ENCODE assay signal across 8 mouse cellular contexts in the genomic region with DNA sequence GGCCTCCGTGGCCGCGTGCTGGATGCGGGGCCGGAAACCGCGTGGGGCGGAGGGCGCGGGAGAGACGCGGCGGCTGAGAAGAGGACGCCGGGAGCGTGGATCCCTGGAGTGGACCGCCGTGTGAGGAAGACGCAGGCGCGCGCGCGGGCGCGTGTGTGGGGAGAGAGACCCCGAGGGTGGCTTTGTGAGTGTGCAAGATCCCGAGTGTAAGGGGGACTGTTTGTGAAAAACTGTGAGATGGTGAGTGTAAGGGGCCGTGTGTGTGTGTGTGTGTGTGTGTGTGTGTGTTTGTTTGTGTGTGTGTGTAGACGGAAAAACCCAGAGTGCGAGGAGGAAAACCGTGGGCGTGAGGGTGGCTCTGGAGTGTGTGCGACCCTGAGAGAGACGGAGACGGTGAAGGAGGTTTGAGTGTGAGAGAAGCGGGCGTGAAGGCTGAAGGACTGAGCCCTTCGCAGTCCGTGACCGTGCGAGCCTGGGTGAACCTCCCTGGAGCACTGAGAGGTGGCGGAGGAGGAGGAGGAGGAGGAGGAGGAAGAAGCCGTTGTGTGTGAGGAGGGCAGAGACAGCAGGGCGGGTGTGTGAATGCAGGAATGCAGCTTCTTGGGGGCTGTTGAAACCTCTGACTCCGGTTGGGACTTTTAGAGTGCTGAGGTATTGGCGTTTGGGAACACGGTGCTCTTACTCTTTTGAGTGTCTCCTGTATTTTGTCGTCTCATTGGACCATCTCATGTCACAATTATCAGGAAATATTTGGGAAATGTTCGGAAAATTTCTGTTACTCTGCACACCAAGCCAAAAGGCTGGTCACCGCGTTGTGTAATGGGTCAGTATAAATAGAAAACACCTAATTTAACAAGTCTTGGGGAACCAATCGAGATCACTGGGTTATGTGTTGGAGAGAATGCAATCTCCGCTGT. TPM values are rescaled to one million over a fixed set of nuclear protein-coding genes. Genes with fewer than 3 reads are reported as not detected.
DNase-seq lines count a peak whose midpoint lies in the region; TF ChIP-seq lines count a peak whose summit lies in the region.

No protein-coding gene starts in this region.

- H3K36me3 ChIP-seq in MEL (ENCODE audit: control insufficient read depth in 1 of 2, insufficient read depth in 2 of 2, low read length in 2 of 2), result peaks cover 6 to 26% of the 10 kb centered on the region in 2 experiments
- peaks cover 6% of the 10 kb centered on the region for H3K36me3 ChIP-seq in heart, embryonic 10.5 days

- no peaks in the 10 kb centered on the region for H3K9me3 ChIP-seq in MEL (replicated peaks; ENCODE audit: insufficient read depth, low read length)
- H3K9me3 ChIP-seq in heart, embryonic 10.5 days, result no peaks in the 10 kb centered on the region

- peak overlapping the region; percentile 76 for H3K9ac ChIP-seq in MEL (ENCODE audit: control insufficient read depth, low read depth, low read length, poor library complexity, severe bottlenecking)

- no peak for TF ChIP-seq POLR2A in MEL (IDR thresholded peaks at IDR 0.05; ENCODE audit: control insufficient read depth in 1 of 2, insufficient read depth in 1 of 2, low read depth in 1 of 2, low read length in 2 of 2, poor library complexity in 1 of 2)

- TF ChIP-seq CTCF in MEL (IDR thresholded peaks at IDR 0.05 in 2 of 3, conservative IDR thresholded peaks at IDR 0.05 in 1 of 3; ENCODE audit: control insufficient read depth in 1 of 3, insufficient read depth in 1 of 3, low read depth in 2 of 3, low read length in 3 of 3, poor library complexity in 1 of 3, severe bottlenecking in 1 of 3), result no peak

- peak overlapping the region; percentile 54 for H3K27ac ChIP-seq in MEL (ENCODE audit: control insufficient read depth, low read depth, low read length)
- H3K27ac ChIP-seq in heart, embryonic 10.5 days, result peak overlapping the region; percentile 99

- DNase-seq in A20 (ENCODE audit: low read depth, low spot score), result peak; percentile 70
- DNase-seq in MEL (ENCODE audit: low read depth, low spot score), result peak; percentile 67
- DNase-seq in embryo, embryonic 11 days, result peak; percentile 75
- peak; percentile 85 for DNase-seq in heart, embryonic 10.5 days (ENCODE audit: low spot score)
- DNase-seq in kidney, postnatal 4 days, result peak; percentile 53 to 64
- peak; percentile 47 for DNase-seq in lung, postnatal 14 days
- peak; percentile 46 for DNase-seq in ovary, postnatal 36 days (ENCODE audit: low spot score)
- DNase-seq in yolk sac, embryonic 10.5 days (ENCODE audit: low spot score), result peak; percentile 62

- 1% methylated on average over 53 of the region's 54 CpGs for WGBS in heart, embryonic 10.5 days

- H3K27me3 ChIP-seq in MEL (ENCODE audit: control insufficient read depth in 1 of 2, insufficient read depth in 2 of 2, low read length in 2 of 2), result no peaks in the 10 kb centered on the region
- H3K27me3 ChIP-seq in heart, embryonic 10.5 days (ENCODE audit: insufficient read depth, poor library complexity, severe bottlenecking), result no peaks in the 10 kb centered on the region

- H3K4me3 ChIP-seq in MEL (ENCODE audit: control insufficient read depth in 1 of 2, insufficient read depth in 1 of 2, low read depth in 2 of 2, low read length in 2 of 2), result peak overlapping the region; percentile 63 to 84
- peak overlapping the region; percentile 98 for H3K4me3 ChIP-seq in heart, embryonic 10.5 days

- peaks cover 24% of the 10 kb centered on the region for H3K79me2 ChIP-seq in MEL (ENCODE audit: control insufficient read depth, insufficient read depth, low read length, poor library complexity)

- TF ChIP-seq RAD21 in MEL (IDR thresholded peaks at IDR 0.05; ENCODE audit: low read depth, low read length), result no peak

- peak in 1 of 2 experiments; percentile 9; a peak in 1 of 4 replicates for TF ChIP-seq EP300 in MEL (IDR thresholded peaks at IDR 0.05; ENCODE audit: low read depth in 1 of 2, low read length in 2 of 2)

- peaks cover 9 to 26% of the 10 kb centered on the region in 2 experiments for H3K4me1 ChIP-seq in MEL (ENCODE audit: control insufficient read depth in 1 of 2, insufficient read depth in 2 of 2, low read length in 2 of 2)
- peaks cover 24% of the 10 kb centered on the region; the same call in 1 of the 2 replicates for H3K4me1 ChIP-seq in heart, embryonic 10.5 days

TF ChIP-seq in MEL, 35 proteins besides CTCF, POLR2A, EP300 and RAD21:
- TF ChIP-seq ZC3H11A (IDR thresholded peaks at IDR 0.05; ENCODE audit: low read depth, low read length) (no peak), CHD1 (IDR thresholded peaks at IDR 0.05; ENCODE audit: low read depth, low read length) (no peak), CHD2 (IDR thresholded peaks at IDR 0.05; ENCODE audit: low read length) (no peak), NELFE (IDR thresholded peaks at IDR 0.05; ENCODE audit: low read depth, low read length) (no peak), GABPA (IDR thresholded peaks at IDR 0.05; ENCODE audit: low read depth, low read length) (no peak), BHLHE40 (IDR thresholded peaks at IDR 0.05; ENCODE audit: borderline replicate concordance, low read depth, low read length) (no peak), MYC (IDR thresholded peaks at IDR 0.05; ENCODE audit: low read depth, low read length) (0 out of 2 replicates have a peak, but pooled peaks have one; percentile 8), SIN3A (IDR thresholded peaks at IDR 0.05; ENCODE audit: low read length) (no peak; the same call in 1 of the 2 replicates), POLR2AphosphoS5 (IDR thresholded peaks at IDR 0.05; ENCODE audit: borderline replicate concordance, low read depth, low read length) (no peak), MXI1 (IDR thresholded peaks at IDR 0.05; ENCODE audit: low read depth, low read length) (no peak; the same call in 1 of the 2 replicates), MAX (IDR thresholded peaks at IDR 0.05; ENCODE audit: low read length) (peak; percentile 40)
TF ChIP-seq in MEL: peak in this region for 2.

RNA-seq across cellular contexts. Expression of a gene that starts 0.6 kb away (rescaled TPM):
- 26.2 and 34.4 TPM in 2 replicates for total RNA-seq in MEL (2012; rRNA removed)
- polyA plus RNA-seq in MEL (2012; ENCODE audit: insufficient read depth in 1 of 2, insufficient read length in 2 of 2, low read depth in 1 of 2, low replicate concordance in 2 of 2, missing spikeins in 1 of 2), result 10 to 100 TPM in 1 of 2 experiments, not detected in 1; 48.2 TPM
- 47.3 and 67.8 TPM in 2 replicates for polyA plus RNA-seq in heart, embryonic 10.5 days (2016; fragmentation: Nextera tagmentation; extraction: Ambion mirVana)

RNA-seq across cellular contexts. Expression of a gene that starts 19.1 kb away (rescaled TPM):
- 4.0 and 6.2 TPM in 2 replicates for total RNA-seq in MEL (2012; rRNA removed)
- polyA plus RNA-seq in MEL (2012; ENCODE audit: insufficient read depth in 1 of 2, insufficient read length in 2 of 2, low read depth in 1 of 2, low replicate concordance in 2 of 2, missing spikeins in 1 of 2), result 1 to 10 TPM in 1 of 2 experiments, not detected in 1; 9.4 TPM
- 10.6 and 13.6 TPM in 2 replicates for polyA plus RNA-seq in heart, embryonic 10.5 days (2016; fragmentation: Nextera tagmentation; extraction: Ambion mirVana)

RNA-seq across cellular contexts. Expression of a gene that starts 32.5 kb away (rescaled TPM):
- 1.3 and 2.3 TPM in 2 replicates for total RNA-seq in MEL (2012; rRNA removed)
- 1 to 10 TPM in 1 of 2 experiments, not detected in 1; 4.5 TPM for polyA plus RNA-seq in MEL (2012; ENCODE audit: insufficient read depth in 1 of 2, insufficient read length in 2 of 2, low read depth in 1 of 2, low replicate concordance in 2 of 2, missing spikeins in 1 of 2)
- polyA plus RNA-seq in heart, embryonic 10.5 days (2016; fragmentation: Nextera tagmentation; extraction: Ambion mirVana), result 2.4 and 5.4 TPM in 2 replicates

RNA-seq across cellular contexts. Expression of a gene that starts 41.5 kb away (rescaled TPM):
- total RNA-seq in MEL (2012; rRNA removed), result 41.6 and 52.0 TPM in 2 replicates
- 10 to 100 TPM in 1 of 2 experiments, not detected in 1; 53.6 TPM for polyA plus RNA-seq in MEL (2012; ENCODE audit: insufficient read depth in 1 of 2, insufficient read length in 2 of 2, low read depth in 1 of 2, low replicate concordance in 2 of 2, missing spikeins in 1 of 2)
- 24.1 and 38.1 TPM in 2 replicates for polyA plus RNA-seq in heart, embryonic 10.5 days (2016; fragmentation: Nextera tagmentation; extraction: Ambion mirVana)

RNA-seq across cellular contexts. Expression of a gene that starts 41.5 kb away (rescaled TPM):
- 71.2 and 74.5 TPM in 2 replicates for total RNA-seq in MEL (2012; rRNA removed)
- 10 to 100 TPM in 1 of 2 experiments, not detected in 1; 63.3 TPM for polyA plus RNA-seq in MEL (2012; ENCODE audit: insufficient read depth in 1 of 2, insufficient read length in 2 of 2, low read depth in 1 of 2, low replicate concordance in 2 of 2, missing spikeins in 1 of 2)
- 59.7 and 63.9 TPM in 2 replicates for polyA plus RNA-seq in heart, embryonic 10.5 days (2016; fragmentation: Nextera tagmentation; extraction: Ambion mirVana)

Comparison
In these comparisons a context has a peak if more than half of its experiments do, and no peak if none do; other contexts are left out.
1. Peak in every context shown above with its lines: DNase-seq, H3K4me3 ChIP-seq and H3K27ac ChIP-seq.